Mouse (Mus musculus): ENCODE data around the gene Tmx2. TPM values are rescaled to one million over a fixed set of nuclear protein-coding genes. Genes with fewer than 3 reads are reported as not detected.
"Not testable (repeated sequence)": the region's sequence is repeated elsewhere in the genome, so short reads cannot be mapped to it uniquely, and the experiment has no call there.

The Tmx2 gene
- total RNA-seq (2021): 10 to 100 TPM; 46.6 to 48.5 TPM
- long read RNA-seq, experiment 1, transcript Tmx2-201 (8 exons, 1,977 nt): major isoform, 122 of 132 reads
- long read RNA-seq, experiment 1, partial matches to known transcripts: 2 of 132 reads
- long read RNA-seq, experiment 1, other reads (novel, unspliced or antisense): 5 of 132 reads
- long read RNA-seq, experiment 2, transcript Tmx2-201 (8 exons, 1,977 nt): major isoform, 109 of 118 reads
- long read RNA-seq, experiment 2, partial matches to known transcripts: 1 of 118 reads
- long read RNA-seq, experiment 2, other reads (novel, unspliced or antisense): 6 of 118 reads

- no peak for DNase-seq (ENCODE audit: low spot score in 2 of 2)
Observed at GRCm38 (mm10) chr2:84679016-84679415, at the start of gene Tmx2. Gene Tmx2, minus strand, starts transcription at chr2:84679140.

DNA sequence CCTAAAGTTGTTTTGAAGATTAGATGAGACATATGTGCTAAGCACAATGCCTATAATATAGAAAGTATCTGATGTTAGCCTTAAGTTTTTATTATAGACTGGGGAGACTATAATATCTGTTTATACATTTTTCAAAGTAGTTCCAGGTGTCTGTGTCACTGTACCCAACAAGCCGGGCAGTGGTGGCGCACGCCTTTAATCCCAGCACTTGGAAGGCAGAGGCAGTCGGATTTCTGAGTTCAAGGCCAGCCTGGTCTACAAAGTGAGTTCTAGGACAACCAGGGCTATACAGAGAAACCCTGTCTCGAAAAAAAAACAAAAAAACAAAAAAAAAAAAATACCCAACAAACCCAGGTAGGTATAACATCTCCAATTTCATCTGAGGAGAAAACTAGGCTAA lies 49.3 kb upstream of the Tmx2 start:
- not testable (repeated sequence) for DNase-seq (ENCODE audit: low spot score in 2 of 2)

GRCm38 (mm10) chr2:84727172-84727858 lies 48.4 kb upstream of the Tmx2 start, which contains the start of gene Clp1:
Gene Clp1, minus strand, starts transcription at chr2:84727350.
- DNase-seq (ENCODE audit: low spot score in 2 of 2): peak; percentile 87 to 95

DNA sequence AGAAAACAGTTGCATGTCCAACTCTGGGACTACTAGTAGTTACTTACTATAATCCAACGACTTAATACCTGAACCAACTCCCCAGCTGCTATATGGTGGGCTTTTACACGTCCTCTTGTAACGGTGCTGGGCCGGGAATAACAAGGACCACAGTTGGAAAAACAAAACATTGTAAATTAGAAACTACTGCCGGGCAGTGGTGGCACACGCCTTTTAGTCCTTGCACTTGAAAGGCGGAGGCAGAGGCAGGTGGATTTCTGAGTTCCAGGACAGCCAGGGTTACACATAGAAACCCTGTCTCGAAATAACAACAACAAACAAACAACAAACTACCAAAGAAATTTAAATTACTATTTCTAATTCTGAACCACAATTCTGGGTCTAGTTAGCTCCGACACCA lies 47.8 kb upstream of the Tmx2 start:
- DNase-seq (ENCODE audit: low spot score in 2 of 2): no peak

DNA sequence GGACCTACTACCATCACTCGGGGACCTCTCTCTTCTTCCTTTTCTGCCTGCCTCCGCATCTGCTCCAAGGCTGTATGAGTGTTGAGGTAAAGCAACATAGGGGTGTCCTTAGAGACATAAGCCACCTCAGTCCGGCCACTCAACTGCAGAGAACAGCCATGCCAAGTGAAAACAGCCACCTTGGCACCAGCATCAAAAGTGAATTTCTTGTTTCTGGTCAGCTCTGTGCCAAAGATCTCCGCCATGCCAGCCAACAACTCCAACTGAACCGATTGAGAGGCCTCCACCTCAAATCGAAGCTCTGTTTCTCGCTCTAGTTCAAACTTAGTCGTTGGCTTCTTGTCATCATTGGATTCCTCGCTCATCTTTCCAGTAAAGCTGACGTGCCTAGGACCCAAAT lies 46.8 kb upstream of the Tmx2 start:
- no peak for DNase-seq (ENCODE audit: low spot score in 2 of 2)

- no peak for DNase-seq (ENCODE audit: low spot score in 2 of 2)
Observed at GRCm38 (mm10) chr2:84723856-84724255, 44.9 kb upstream of the Tmx2 start.

DNA sequence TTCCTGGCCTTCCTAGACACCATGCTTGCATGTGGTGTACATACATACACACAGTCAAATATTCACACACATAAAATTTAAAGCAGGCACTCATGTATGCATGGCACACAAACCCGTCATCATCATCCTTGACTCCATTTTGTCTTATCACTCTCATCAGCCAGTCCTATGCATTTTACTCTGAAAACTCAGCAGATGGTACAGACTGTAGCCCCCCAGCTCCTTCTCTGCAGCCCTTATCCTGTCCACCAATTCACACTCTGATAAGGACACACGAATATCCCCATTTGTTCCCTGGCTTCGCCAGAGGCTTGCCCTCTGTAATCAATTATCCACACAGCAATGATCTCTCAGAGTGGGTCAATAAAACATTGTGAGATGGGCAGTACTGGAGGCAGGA lies 42.2 kb upstream of the Tmx2 start:
- no peak for DNase-seq (ENCODE audit: low spot score in 2 of 2)

GRCm38 (mm10) chr2:84720718-84721117 lies 41.8 kb upstream of the Tmx2 start:
- DNase-seq (ENCODE audit: low spot score in 2 of 2): no peak

- no peak for DNase-seq (ENCODE audit: low spot score in 2 of 2)
Observed at GRCm38 (mm10) chr2:84717357-84717756, 38.4 kb upstream of the Tmx2 start.

DNA sequence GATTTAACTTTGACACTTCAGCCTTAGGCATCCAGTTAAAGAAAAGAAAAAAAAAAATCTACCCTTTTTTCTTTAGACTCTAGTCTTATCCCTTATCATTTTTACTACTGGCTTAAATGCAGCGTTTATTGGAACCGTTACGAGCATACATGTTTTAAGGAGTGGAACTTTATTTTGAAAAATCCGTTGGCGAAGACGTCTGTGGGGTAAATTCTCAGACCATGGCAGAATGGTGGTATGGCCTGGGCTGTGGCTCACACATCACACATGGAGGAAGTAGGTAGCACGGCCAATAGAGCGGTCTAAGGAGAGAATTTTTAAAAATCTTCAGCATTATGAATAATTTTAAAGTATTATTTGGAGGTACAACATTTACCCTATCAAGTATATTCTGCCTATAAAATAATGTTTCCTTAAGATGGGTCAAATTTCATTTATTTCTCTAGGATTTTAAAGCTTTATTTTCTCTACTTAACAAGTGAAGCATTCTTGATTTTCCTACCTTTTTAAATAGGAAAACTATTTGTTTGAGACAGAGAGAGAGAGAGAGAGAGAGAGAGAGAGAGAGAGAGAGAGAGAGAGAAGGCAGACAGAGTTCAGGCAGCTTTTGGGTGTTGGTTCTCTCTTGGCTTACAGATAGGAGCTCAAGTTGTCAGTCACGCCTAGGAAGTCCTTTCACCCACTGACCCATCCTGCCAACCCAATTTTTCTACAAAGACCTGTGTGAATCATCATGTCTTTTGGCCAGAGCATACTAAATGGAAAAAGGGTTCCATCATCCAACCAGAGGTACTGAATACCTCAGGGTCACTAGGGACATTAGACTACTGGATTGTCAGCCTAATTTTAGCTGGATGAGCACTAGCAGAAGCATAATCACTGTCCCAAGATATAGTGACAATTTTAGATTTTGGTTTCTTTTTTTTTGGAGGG lies 37.7 kb upstream of the Tmx2 start:
- DNase-seq (ENCODE audit: low spot score in 2 of 2): no peak

DNA sequence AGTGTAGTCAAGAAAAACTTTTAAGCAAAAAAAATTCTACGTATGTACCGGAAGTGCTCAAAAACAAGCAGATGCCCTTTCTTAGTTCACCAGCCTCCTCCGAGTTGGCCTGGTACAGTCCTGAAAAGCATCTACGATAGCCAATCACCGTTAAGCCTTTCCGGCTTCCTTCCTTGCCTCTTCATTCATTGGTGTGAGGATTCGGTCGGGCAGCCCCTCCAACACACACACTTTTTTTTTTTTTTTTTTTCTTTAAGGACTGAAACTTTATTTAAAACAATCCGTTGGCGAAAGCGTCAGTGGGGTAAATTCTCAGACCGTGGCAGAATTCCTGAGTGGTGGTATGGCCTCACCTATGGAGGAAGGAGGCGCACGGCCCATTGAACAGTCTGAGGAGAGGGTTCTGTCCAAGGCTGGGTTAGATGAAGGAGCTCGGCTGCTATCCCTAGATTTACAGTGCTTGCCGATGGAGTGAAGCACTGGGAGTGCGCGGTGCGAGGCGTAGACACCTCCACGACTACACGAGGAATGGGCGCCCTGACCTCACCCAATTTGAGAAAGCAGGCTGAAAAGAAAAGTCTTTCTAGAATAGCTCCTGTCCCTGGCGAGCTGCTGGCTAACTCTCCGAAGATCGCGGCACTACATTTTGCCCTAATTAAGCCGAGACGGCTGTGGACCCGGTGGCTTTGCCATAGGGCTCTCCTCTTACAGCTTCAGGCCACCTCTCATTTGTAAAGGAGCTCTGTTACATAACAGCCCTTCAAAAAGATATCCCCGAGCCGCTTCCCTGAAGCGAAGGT lies 36.8 kb upstream of the Tmx2 start:
- DNase-seq (ENCODE audit: low spot score in 2 of 2): peak; percentile 35 to 51

DNA sequence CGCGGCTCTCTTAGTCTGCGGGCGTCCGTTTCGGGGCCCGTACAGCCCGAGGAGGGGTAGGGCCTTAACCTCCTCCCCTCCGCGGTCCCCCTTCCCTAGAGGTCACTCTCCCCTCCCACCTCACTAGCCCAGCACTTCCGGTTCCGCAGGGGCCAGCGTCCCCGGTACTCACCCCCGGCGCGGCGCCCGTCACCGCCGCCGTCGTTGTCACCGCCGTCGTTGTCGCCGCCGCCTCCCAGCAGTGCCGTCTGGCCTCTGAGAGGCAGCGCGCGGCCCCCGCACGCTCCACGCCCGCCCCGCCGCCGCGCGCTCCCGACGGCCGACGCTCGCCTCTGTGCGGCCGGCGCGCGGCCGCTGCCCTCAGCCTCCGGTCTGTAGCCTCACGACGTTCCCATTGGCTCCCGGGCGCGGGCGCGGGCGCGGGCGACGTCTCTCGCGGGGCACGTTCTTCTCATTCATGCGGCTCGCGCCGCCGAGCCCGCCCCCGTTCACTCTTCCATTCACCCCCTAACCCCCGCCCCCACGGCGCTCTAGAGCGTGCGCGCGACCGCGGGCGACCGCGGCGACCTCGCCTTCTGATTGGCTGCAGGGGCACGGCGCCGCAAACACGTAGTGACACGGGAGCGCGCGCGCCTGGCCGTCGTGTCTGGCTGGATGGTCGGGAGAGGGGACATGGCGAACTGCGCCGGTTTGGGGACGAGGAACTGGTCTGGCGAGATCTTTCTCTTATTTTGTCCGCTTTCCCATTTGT lies 36.0 kb upstream of the Tmx2 start, which contains the start of gene Zdhhc5:
Gene Zdhhc5 (minus strand): TSS at position 370 of the 751 bp plus-strand sequence.
- DNase-seq (ENCODE audit: low spot score in 2 of 2): peak; percentile 99

DNA sequence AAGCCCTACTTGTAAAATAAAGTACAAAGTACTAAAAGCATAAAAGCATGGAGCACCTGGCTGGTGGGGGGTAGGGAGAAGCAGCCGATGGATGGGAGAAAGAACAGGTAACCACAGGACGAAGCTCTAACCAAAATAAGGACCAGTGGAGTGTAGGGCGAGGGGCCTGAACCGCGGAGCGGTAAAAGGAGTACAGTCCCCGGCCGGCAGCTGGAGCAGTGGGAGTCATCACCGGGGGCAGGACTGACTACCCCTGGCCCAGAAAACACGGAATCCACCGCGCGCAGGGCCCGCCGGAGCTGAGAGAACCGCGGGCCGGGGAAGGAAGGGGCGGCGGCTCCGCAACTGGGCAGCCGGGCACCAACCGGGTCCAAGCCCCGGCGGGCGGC lies 35.5 kb upstream of the Tmx2 start:
- no peak for DNase-seq (ENCODE audit: low spot score in 2 of 2)

GRCm38 (mm10) chr2:84711898-84712297 lies 33.0 kb upstream of the Tmx2 start:
- no peak for DNase-seq (ENCODE audit: low spot score in 2 of 2)

- no peak for DNase-seq (ENCODE audit: low spot score in 2 of 2)
Observed at GRCm38 (mm10) chr2:84707523-84707922, 28.6 kb upstream of the Tmx2 start.

- no peak for DNase-seq (ENCODE audit: low spot score in 2 of 2)
Observed at GRCm38 (mm10) chr2:84705295-84705694, 26.4 kb upstream of the Tmx2 start.

DNA sequence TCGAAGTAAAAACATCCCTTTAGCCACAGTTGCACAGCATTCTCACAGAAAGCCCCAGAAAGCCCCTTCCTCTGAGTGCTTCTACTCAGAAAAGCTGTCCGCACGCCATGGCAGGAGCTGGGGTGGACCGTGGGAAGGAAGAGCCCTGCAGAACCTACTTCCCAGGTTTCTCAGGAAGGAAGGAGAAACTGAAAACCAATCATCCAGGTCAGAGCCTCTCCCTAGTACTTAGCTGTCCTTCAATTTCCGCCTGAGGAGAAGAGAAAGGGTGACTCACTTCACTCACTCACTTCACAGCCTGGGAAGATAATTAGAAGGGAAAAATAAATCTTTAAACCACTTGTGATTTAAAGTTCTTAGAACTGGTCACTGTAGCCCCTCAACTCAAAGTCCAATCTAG lies 25.4 kb upstream of the Tmx2 start:
- no peak for DNase-seq (ENCODE audit: low spot score in 2 of 2)

DNA sequence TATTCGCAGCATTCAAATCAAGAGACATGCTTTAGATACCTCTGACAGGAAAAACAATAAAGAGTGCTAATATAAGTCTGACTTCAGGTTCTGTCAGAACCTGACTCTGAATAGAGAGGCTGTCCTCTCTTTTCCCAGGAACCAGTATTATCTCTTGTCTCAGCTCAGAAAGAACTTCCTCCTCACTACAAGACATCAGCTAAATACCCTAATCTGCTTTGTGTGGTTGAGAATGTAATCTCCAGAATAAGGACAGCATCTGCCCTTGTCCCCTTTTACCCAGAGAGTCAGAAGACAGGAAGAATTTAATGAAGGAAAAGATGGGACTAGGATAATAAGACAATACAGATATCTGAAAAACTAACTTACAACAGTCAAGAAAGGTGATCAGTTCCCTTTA lies 24.6 kb upstream of the Tmx2 start:
- DNase-seq (ENCODE audit: low spot score in 2 of 2): no peak

DNA sequence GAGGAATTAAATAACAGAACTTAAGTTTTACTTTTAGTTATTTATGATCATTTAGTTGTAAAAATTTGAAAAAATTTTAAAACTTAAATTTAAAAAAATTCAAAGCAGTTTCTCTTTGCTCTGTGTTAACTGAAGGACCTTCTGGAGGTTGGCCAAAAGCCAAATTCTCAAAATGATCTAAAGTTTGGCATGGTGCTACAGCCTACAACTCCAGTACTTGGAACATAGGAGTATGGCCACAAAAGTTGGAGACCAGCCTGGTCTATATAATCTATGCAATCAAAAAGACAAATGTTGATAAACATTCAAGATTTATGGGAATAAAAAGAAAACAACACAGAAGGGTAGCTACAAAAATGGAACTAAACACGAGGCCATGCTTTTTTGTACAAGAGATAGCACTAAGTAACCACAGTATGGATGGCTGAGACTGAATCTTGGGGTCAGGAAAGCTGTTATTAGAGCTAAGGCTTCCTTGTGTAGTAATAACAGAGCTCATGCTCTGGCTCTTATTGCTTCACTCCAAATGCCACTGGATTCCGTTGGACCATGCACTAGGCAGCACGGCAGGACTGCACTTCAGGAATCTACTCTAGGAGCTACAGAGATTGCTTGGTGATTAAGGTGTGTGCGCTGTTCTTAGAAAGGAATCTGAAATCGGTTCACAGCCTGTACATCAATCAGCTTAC lies 16.2 kb upstream of the Tmx2 start:
- DNase-seq (ENCODE audit: low spot score in 2 of 2): no peak

All from gastrocnemius, postnatal 4 days (tissue).